Mouse (Mus musculus) brain, embryonic 14.5 days (tissue): ENCODE data around the gene Traf7.

ENCODE experiments used
- CTCF ChIP-seq: fragments of 200-500 bp; IDR thresholded peaks from 2 replicates; pipeline ENCODE4 v1.5.1; 2012; ENCODE audit warnings: inconsistent platforms, mild to moderate bottlenecking, moderate library complexity, borderline replicate concordance; ENCODE audit not compliant: insufficient read depth, insufficient read length; ENCODE audit errors: extremely low read depth
- POLR2A ChIP-seq: fragments of 200-500 bp; IDR thresholded peaks from 2 replicates; pipeline ENCODE4 v1.6.1; 2012; ENCODE audit warnings: mild to moderate bottlenecking, inconsistent platforms, borderline replicate concordance; ENCODE audit not compliant: poor library complexity, insufficient read depth, insufficient read length, severe bottlenecking; ENCODE audit errors: extremely low read depth

DNA sequence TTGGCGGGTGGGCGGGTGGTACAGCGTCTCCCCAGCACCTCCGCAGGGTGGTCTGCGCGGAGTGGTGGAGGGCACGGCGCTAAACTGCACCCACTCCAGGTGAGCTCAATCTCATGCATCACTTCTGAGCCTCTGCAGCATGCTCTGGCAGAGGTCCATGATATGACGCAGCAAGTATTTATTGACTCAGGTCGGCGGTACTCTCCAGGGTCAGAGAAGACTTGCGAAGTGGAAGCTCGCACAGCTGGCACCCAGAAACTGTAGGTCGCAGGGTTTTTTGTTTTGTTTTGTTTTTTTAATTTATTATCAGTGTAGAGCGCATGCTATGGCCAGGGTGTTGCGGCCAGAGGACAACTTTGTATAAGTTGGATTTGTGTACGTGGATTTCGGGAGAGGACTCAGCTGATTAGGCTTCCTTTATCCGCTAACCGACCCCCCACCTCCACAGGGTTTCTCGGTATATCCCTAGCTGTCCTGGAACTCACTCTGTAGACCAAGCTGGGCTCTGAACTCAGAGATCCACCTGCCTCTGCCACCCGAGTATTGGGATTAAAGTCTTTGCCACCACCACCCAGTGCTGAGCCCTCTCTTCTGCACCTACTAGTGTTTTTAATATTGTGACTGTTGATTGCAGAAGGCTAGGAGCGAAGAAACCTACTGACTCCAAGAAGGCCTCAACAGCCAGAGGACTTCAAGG, 21.3 kb upstream of the Traf7 start:
- TF ChIP-seq POLR2A (no peak), CTCF (no peak)
